Mouse (Mus musculus) CH12.LX (cell line): ENCODE data around the gene Mfap3. TPM values are rescaled to one million over a fixed set of nuclear protein-coding genes. Genes with fewer than 3 reads are reported as not detected.

Source experiments
- DNase-seq: peaks from one replicate; pipeline ENCODE4 v3.0.0-alpha.2; 2013; ENCODE audit errors: extremely low read depth
- H3K27ac ChIP-seq: 2 replicates; pipeline ENCODE4 v1.5.1; 2012; ENCODE audit warnings: low read depth, mild to moderate bottlenecking, control low read depth, moderate library complexity; ENCODE audit not compliant: insufficient read depth
- H3K27me3 ChIP-seq: replicated peaks from 2 replicates; pipeline ENCODE3; 2012; ENCODE audit warnings: inconsistent platforms
- H3K36me3 ChIP-seq, 2 experiments: replicated peaks in 1 of 2; 2 replicates each; pipeline versions ENCODE3 to v1.6.1; 2012; ENCODE audit warnings: inconsistent platforms in 1 of 2, low read length in 1 of 2, mild to moderate bottlenecking in 1 of 2, mixed read lengths in 1 of 2, moderate library complexity in 1 of 2; ENCODE audit not compliant: control insufficient read depth in 1 of 2, insufficient read depth in 1 of 2
- H3K4me1 ChIP-seq, 2 experiments: 2 replicates each; pipeline ENCODE4 v1.6.1; 2012; ENCODE audit warnings: inconsistent platforms in 1 of 2, moderate library complexity in 1 of 2; ENCODE audit not compliant: insufficient read depth in 2 of 2, control insufficient read depth in 1 of 2
- H3K4me2 ChIP-seq: 2 replicates; pipeline ENCODE4 v1.6.1; 2012; ENCODE audit warnings: low read depth, mild to moderate bottlenecking, control low read depth; ENCODE audit not compliant: poor library complexity, insufficient read depth, severe bottlenecking
- H3K4me3 ChIP-seq, 3 experiments: fragments of 150-350 bp in 1 of 3; sonication (generic) in 1 of 3; replicated peaks in 1 of 3; 2 replicates each; pipeline versions ENCODE3 to v1.5.1; 2011 to 2012; ENCODE audit warnings: low read depth in 2 of 3, low read length in 2 of 3, mild to moderate bottlenecking in 2 of 3, moderate library complexity in 2 of 3, control low read depth in 1 of 3, improper control_type of control experiment in 1 of 3, inconsistent platforms in 1 of 3, mixed read lengths in 1 of 3; ENCODE audit not compliant: poor library complexity in 1 of 3
- H3K79me2 ChIP-seq: replicated peaks from 2 replicates; pipeline ENCODE4 v1.6.1; 2012; ENCODE audit warnings: mild to moderate bottlenecking, moderate library complexity; ENCODE audit not compliant: control insufficient read depth, poor library complexity, insufficient read depth, severe bottlenecking; ENCODE audit errors: extremely low read depth
- H3K9ac ChIP-seq: 2 replicates; pipeline ENCODE4 v1.6.1; 2012; ENCODE audit warnings: low read depth, mild to moderate bottlenecking, control low read depth, moderate library complexity; ENCODE audit not compliant: insufficient read depth
- H3K9me3 ChIP-seq: replicated peaks from 2 replicates; pipeline ENCODE3; 2012; ENCODE audit warnings: low read length, inconsistent platforms, mixed read lengths
- BHLHE40 ChIP-seq: IDR thresholded peaks from 2 replicates; pipeline ENCODE4 v1.6.1; 2011; ENCODE audit warnings: mild to moderate bottlenecking, low read depth, low read length, improper control_type of control experiment
- CHD1 ChIP-seq: IDR thresholded peaks from 2 replicates; pipeline ENCODE4 v1.6.1; 2012; ENCODE audit warnings: low read depth, low read length, improper control_type of control experiment, inconsistent platforms
- CHD2 ChIP-seq: IDR thresholded peaks from 2 replicates; pipeline ENCODE4 v1.6.1; 2011; ENCODE audit warnings: low read length, improper control_type of control experiment
- CTCF ChIP-seq, 2 experiments: IDR thresholded peaks in 1 of 2; conservative IDR thresholded peaks in 1 of 2; 2 replicates each; pipeline ENCODE4 v1.5.1; 2011 to 2012; ENCODE audit warnings: low read depth in 2 of 2, low read length in 2 of 2, improper control_type of control experiment in 1 of 2, inconsistent platforms in 1 of 2, mild to moderate bottlenecking in 1 of 2, moderate library complexity in 1 of 2
- E2F4 ChIP-seq: IDR thresholded peaks from 2 replicates; pipeline ENCODE4 v1.6.1; 2011; ENCODE audit warnings: low read depth, low read length, improper control_type of control experiment; ENCODE audit not compliant: insufficient replicate concordance
- ELF1 ChIP-seq: IDR thresholded peaks from 2 replicates; pipeline ENCODE4 v1.6.1; 2014; ENCODE audit warnings: low read depth, mild to moderate bottlenecking, inconsistent platforms, low read length, improper control_type of control experiment
- EP300 ChIP-seq: IDR thresholded peaks from 2 replicates; pipeline ENCODE4 v1.6.1; 2011; ENCODE audit warnings: low read length, improper control_type of control experiment
- ETS1 ChIP-seq: conservative IDR thresholded peaks from 2 replicates; pipeline ENCODE4 v1.6.1; 2012; ENCODE audit warnings: low read depth, mild to moderate bottlenecking, inconsistent platforms, low read length, improper control_type of control experiment, moderate library complexity
- GABPA ChIP-seq: IDR thresholded peaks from 2 replicates; pipeline ENCODE4 v1.6.1; 2012; ENCODE audit warnings: low read depth, low read length, improper control_type of control experiment, inconsistent platforms; ENCODE audit not compliant: insufficient replicate concordance
- HCFC1 ChIP-seq: IDR thresholded peaks from 2 replicates; pipeline ENCODE4 v1.6.1; 2012; ENCODE audit warnings: low read depth, mild to moderate bottlenecking, inconsistent platforms, low read length, improper control_type of control experiment
- IRF4 ChIP-seq: IDR thresholded peaks from 2 replicates; pipeline ENCODE4 v1.6.1; 2014; ENCODE audit warnings: low read depth, mild to moderate bottlenecking, inconsistent platforms, low read length, improper control_type of control experiment
- JUN ChIP-seq: IDR thresholded peaks from 2 replicates; pipeline ENCODE4 v1.6.1; 2011; ENCODE audit warnings: low read depth, mild to moderate bottlenecking, low read length, improper control_type of control experiment, moderate library complexity; ENCODE audit not compliant: insufficient read depth
- JUND ChIP-seq: conservative IDR thresholded peaks from 2 replicates; pipeline ENCODE4 v1.6.1; 2011; ENCODE audit warnings: low read depth, low read length, improper control_type of control experiment
- KAT2A ChIP-seq: IDR thresholded peaks from 2 replicates; pipeline ENCODE4 v1.6.1; 2012; ENCODE audit warnings: low read length, improper control_type of control experiment, inconsistent platforms; ENCODE audit not compliant: insufficient replicate concordance
- MAFK ChIP-seq: IDR thresholded peaks from 2 replicates; pipeline ENCODE4 v1.6.1; 2011; ENCODE audit warnings: low read length, improper control_type of control experiment; ENCODE audit not compliant: insufficient replicate concordance
- MAX ChIP-seq: IDR thresholded peaks from 2 replicates; pipeline ENCODE4 v1.6.1; 2011; ENCODE audit warnings: low read length, improper control_type of control experiment
- MAZ ChIP-seq: IDR thresholded peaks from 2 replicates; pipeline ENCODE4 v1.6.1; 2012; ENCODE audit warnings: low read depth, mild to moderate bottlenecking, inconsistent platforms, low read length, improper control_type of control experiment, moderate library complexity
- MEF2A ChIP-seq: IDR thresholded peaks from 2 replicates; pipeline ENCODE4 v1.6.1; 2014; ENCODE audit warnings: low read depth, mild to moderate bottlenecking, inconsistent platforms, low read length, improper control_type of control experiment, borderline replicate concordance
- MXI1 ChIP-seq: IDR thresholded peaks from 2 replicates; pipeline ENCODE4 v1.6.1; 2011; ENCODE audit warnings: mild to moderate bottlenecking, low read depth, low read length, improper control_type of control experiment
- MYC ChIP-seq: IDR thresholded peaks from 2 replicates; pipeline ENCODE4 v1.6.1; 2011; ENCODE audit warnings: low read depth, mild to moderate bottlenecking, improper control_type of control experiment, low read length
- NELFE ChIP-seq: IDR thresholded peaks from 2 replicates; pipeline ENCODE4 v1.6.1; 2011; ENCODE audit warnings: low read depth, low read length, improper control_type of control experiment
- NRF1 ChIP-seq: IDR thresholded peaks from 2 replicates; pipeline ENCODE4 v1.6.1; 2014; ENCODE audit warnings: low read depth, mild to moderate bottlenecking, inconsistent platforms, low read length, improper control_type of control experiment, moderate library complexity
- PAX5 ChIP-seq: IDR thresholded peaks from 2 replicates; pipeline ENCODE4 v1.6.1; 2012; ENCODE audit warnings: low read length, inconsistent platforms, mixed read lengths
- POLR2A ChIP-seq: IDR thresholded peaks from 2 replicates; pipeline ENCODE4 v1.6.1; 2011; ENCODE audit warnings: low read depth, mild to moderate bottlenecking, improper control_type of control experiment, low read length
- POLR2AphosphoS2 ChIP-seq: IDR thresholded peaks from 2 replicates; pipeline ENCODE4 v1.6.1; 2011; ENCODE audit warnings: low read depth, low read length, improper control_type of control experiment
- RAD21 ChIP-seq: IDR thresholded peaks from 2 replicates; pipeline ENCODE4 v1.6.1; 2011; ENCODE audit warnings: low read depth, mild to moderate bottlenecking, low read length, improper control_type of control experiment, moderate library complexity
- RCOR1 ChIP-seq: conservative IDR thresholded peaks from 2 replicates; pipeline ENCODE4 v1.6.1; 2012; ENCODE audit warnings: low read depth, mild to moderate bottlenecking, inconsistent platforms, low read length, improper control_type of control experiment
- SIN3A ChIP-seq: IDR thresholded peaks from 2 replicates; pipeline ENCODE4 v1.6.1; 2012; ENCODE audit warnings: low read length, improper control_type of control experiment, inconsistent platforms
- SMC3 ChIP-seq: IDR thresholded peaks from 2 replicates; pipeline ENCODE4 v1.6.1; 2011; ENCODE audit warnings: low read depth, low read length, improper control_type of control experiment
- TBP ChIP-seq: conservative IDR thresholded peaks from 2 replicates; pipeline ENCODE4 v1.6.1; 2011; ENCODE audit warnings: low read depth, low read length, improper control_type of control experiment
- TCF12 ChIP-seq: IDR thresholded peaks from 2 replicates; pipeline ENCODE4 v1.6.1; 2014; ENCODE audit warnings: low read depth, mild to moderate bottlenecking, inconsistent platforms, low read length, improper control_type of control experiment
- UBTF ChIP-seq: IDR thresholded peaks from 2 replicates; pipeline ENCODE4 v1.6.1; 2012; ENCODE audit warnings: low read depth, mild to moderate bottlenecking, inconsistent platforms, low read length, improper control_type of control experiment, moderate library complexity
- USF1 ChIP-seq: IDR thresholded peaks from 2 replicates; pipeline ENCODE4 v1.6.1; 2014; ENCODE audit warnings: low read depth, mild to moderate bottlenecking, inconsistent platforms, low read length, improper control_type of control experiment
- USF2 ChIP-seq: conservative IDR thresholded peaks from 2 replicates; pipeline ENCODE4 v1.6.1; 2011; ENCODE audit warnings: low read depth, low read length, improper control_type of control experiment
- ZC3H11A ChIP-seq: IDR thresholded peaks from 2 replicates; pipeline ENCODE4 v1.6.1; 2012; ENCODE audit warnings: low read depth, mild to moderate bottlenecking, inconsistent platforms, low read length, improper control_type of control experiment
- ZKSCAN1 ChIP-seq: IDR thresholded peaks from 2 replicates; pipeline ENCODE4 v1.6.1; 2012; ENCODE audit warnings: low read depth, inconsistent platforms, low read length, improper control_type of control experiment, borderline replicate concordance
- ZMIZ1 ChIP-seq: IDR thresholded peaks from 2 replicates; pipeline ENCODE4 v1.6.1; 2012; ENCODE audit warnings: low read depth, mild to moderate bottlenecking, inconsistent platforms, low read length, improper control_type of control experiment
- ZNF384 ChIP-seq: IDR thresholded peaks from 2 replicates; pipeline ENCODE4 v1.6.1; 2012; ENCODE audit warnings: low read depth, low read length, improper control_type of control experiment, inconsistent platforms
- dilution Hi-C: fragments of 300-500 bp; cut with MboI; formaldehyde crosslinking; loops from 2 replicates; pipeline ENCODE4 v1.14.3; 2020; ENCODE audit warnings: low sequenced_read_pairs; ENCODE audit not compliant: extremely low pct_unique_long_range_greater_than_20kb, extremely low pct_ligation_motif_present
- in situ Hi-C: fragments of 300-500 bp; cut with MboI; formaldehyde crosslinking; loops from 3 replicates; pipeline ENCODE4 v1.14.3; 2019; ENCODE audit warnings: low sequenced_read_pairs, low pct_ligation_motif_present, low pct_unique_long_range_greater_than_20kb, mixed read lengths
- polyA plus RNA-seq: library from polyadenylated mRNA; unstranded; fragments of >175 nt; gene quantifications from 2 replicates; pipeline ENCODE4 v1.2.1, GENCODE M21; 2012; ENCODE audit warnings: low read depth; ENCODE audit not compliant: insufficient read length
- total RNA-seq, 2 experiments: library from RNA; depleted of rRNA; stranded (reverse); fragments of 300-350 nt in 1 of 2; fragments of >200 nt in 1 of 2; gene quantifications; 2 replicates each; pipeline ENCODE4 v1.2.3; 2012 to 2014

Gene Mfap3
- total RNA-seq (2012; rRNA removed) (22.6 TPM in 2 replicates), total RNA-seq (2014; rRNA removed) (25.0 and 27.0 TPM in 2 replicates), polyA plus RNA-seq (28.5 and 32.2 TPM in 2 replicates)

GRCm38 (mm10) chr11:57518091-57518750 lies at the start of gene Mfap3, which contains the start of gene Fam114a2:
TSS of gene Mfap3 (plus strand) at chr11:57518664.
TSS of gene Fam114a2 (minus strand) at chr11:57518617.
- TF ChIP-seq NRF1 (peak; percentile 40), RAD21 (no peak), POLR2AphosphoS2 (peak; percentile 95), USF2 (no peak), NELFE (peak; percentile 89), ZNF384 (no peak), MXI1 (peak; percentile 93), BHLHE40 (no peak; the same call in none of the 2 replicates), SMC3 (no peak), RCOR1 (peak; percentile 89), ZC3H11A (no peak), PAX5 (no peak), EP300 (no peak), IRF4 (peak; percentile 26; the same call in 1 of the 2 replicates), E2F4 (0 out of 2 replicates have a peak, but pooled peaks have one; percentile 28), TBP (no peak), POLR2A (peak; percentile 95), JUND (no peak), CTCF (conservative IDR thresholded peaks at IDR 0.05 in 1 of 2, IDR thresholded peaks at IDR 0.05 in 1 of 2; ENCODE audit: low read depth in 2 of 2, low read length in 2 of 2) (no peak), ELF1 (peak; percentile 98), TCF12 (peak; percentile 87), GABPA (no peak; the same call in 1 of the 2 replicates), JUN (no peak), ZKSCAN1 (no peak), KAT2A (peak; percentile 92; the same call in 1 of the 2 replicates), UBTF (no peak), MYC (peak; percentile 69; the same call in 1 of the 2 replicates), USF1 (no peak), CHD2 (peak; percentile 95), HCFC1 (peak; percentile 93), MAFK (no peak), CHD1 (peak; percentile 77; the same call in 1 of the 2 replicates), SIN3A (peak; percentile 98), ZMIZ1 (peak; percentile 93), MAZ (peak; percentile 98), ETS1 (peak; percentile 34; the same call in 1 of the 2 replicates), MAX (peak; percentile 84), MEF2A (no peak; the same call in 1 of the 2 replicates)
- no peaks in the 10 kb centered on the region for H3K27me3 ChIP-seq
- peak within 1 kb of the TSS; percentile 82 for H3K9ac ChIP-seq
- H3K9me3 ChIP-seq, result no peaks in the 10 kb centered on the region
- DNase-seq, result peak; percentile 91
- peaks cover 16 to 45% of the 10 kb centered on the region in 2 experiments for H3K36me3 ChIP-seq
- dilution Hi-C loops, result no loop called here
- in situ Hi-C loops, result loop anchor here (25.0 kb wide), 1 partner anchor 819 kb away; the partner anchor contains the start of genes Sh3bp5l and Zfp672
- H3K4me3 ChIP-seq, result peak within 1 kb of the TSS; percentile 89 to 92 (median 91)
- H3K79me2 ChIP-seq, result peaks cover 48% of the 10 kb centered on the region
- peaks cover 22 to 69% of the 10 kb centered on the region in 2 experiments for H3K4me1 ChIP-seq
- peak within 1 kb of the TSS; percentile 98 for H3K4me2 ChIP-seq
- H3K27ac ChIP-seq, result peak within 1 kb of the TSS; percentile 64
